10 mouse cellular contexts compared by ENCODE assay signal in the genomic region with DNA sequence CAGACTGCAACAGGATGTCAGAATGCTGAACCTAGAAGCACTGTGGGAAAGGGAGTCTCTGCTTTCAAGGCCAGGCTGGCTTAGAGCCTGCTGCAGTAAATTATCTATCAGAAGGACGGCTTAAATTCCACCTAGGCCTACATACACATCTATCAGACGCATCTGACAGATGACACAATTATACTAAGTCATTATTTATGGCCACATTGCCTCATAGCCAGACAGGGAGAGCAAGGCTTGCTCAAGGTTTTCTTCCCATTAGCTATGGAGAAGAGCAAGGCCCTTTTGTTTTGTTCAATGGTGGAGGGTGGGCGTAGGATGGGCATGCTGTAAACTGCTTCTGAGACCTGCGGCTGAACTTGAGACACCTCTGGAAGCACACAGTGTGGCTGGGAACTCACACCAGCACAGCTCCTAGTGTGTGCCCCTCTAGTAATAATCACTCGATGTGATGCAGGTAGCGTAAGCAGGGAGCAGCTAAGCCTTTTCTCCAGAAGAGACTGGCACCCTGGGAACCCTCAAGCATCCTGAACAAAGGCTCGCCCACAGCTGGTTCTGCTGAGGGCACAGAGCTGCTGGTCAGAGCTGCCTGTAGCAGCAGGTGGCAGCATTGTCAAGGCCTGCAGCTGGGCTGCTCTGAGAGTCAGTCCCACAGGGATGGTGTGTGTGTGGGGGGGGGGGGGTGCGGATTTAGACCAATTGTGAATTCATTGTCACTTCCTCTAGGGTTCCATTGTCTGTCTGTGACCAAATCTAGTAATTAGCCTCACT.
DNase-seq lines count a peak whose midpoint lies in the region; ATAC-seq lines count a peak whose summit lies in the region.
"Had no signal": no experiment of that assay in that cellular context is flagged by ENCODE, and none has a peak within 500 bp of the region (broad histone marks: within the 10 kb centered on the region; RNA-seq: fewer than 3 reads in every experiment).

No protein-coding gene starts in this region.

- no peak overlapping the region for H3K27ac ChIP-seq in embryonic facial prominence, embryonic 14.5 days (replicated peaks; ENCODE audit: low read depth, low read length)
- H3K27ac ChIP-seq in kidney, embryonic 14.5 days (ENCODE audit: low read depth, low read length) = no peak overlapping the region
- H3K27ac ChIP-seq in midbrain, embryonic 16.5 days (ENCODE audit: low read length) = no peak overlapping the region
- H3K27ac ChIP-seq: embryonic facial prominence, embryonic 12.5 days; stomach, embryonic 15.5 days had no signal

- 51% methylated on average over 8 of the region's 8 CpGs for WGBS in embryonic facial prominence, embryonic 14.5 days
- WGBS in kidney, embryonic 14.5 days = 40% methylated on average over 8 of the region's 8 CpGs
- WGBS in midbrain, embryonic 16.5 days = 31% methylated on average over 8 of the region's 8 CpGs

- ATAC-seq in embryonic facial prominence, embryonic 14.5 days (ENCODE audit: low read depth) = peak; percentile 77
- peak; percentile 83 for ATAC-seq in kidney, embryonic 14.5 days (ENCODE audit: low FRiP score, low TSS enrichment)
- peak; percentile 82 for ATAC-seq in midbrain, embryonic 16.5 days

- no peak overlapping the region for H3K9ac ChIP-seq in embryonic facial prominence, embryonic 14.5 days (ENCODE audit: low read depth, low read length)
- H3K9ac ChIP-seq in kidney, embryonic 14.5 days (ENCODE audit: low read depth, low read length) = no peak overlapping the region
- H3K9ac ChIP-seq in midbrain, embryonic 16.5 days (ENCODE audit: low read depth, low read length) = no peak overlapping the region
- H3K9ac ChIP-seq: embryonic facial prominence, embryonic 12.5 days; stomach, embryonic 15.5 days had no signal

- no peaks in the 10 kb centered on the region for H3K36me3 ChIP-seq in embryonic facial prominence, embryonic 14.5 days (ENCODE audit: control insufficient read depth, insufficient read depth, low read length)
- no peaks in the 10 kb centered on the region for H3K36me3 ChIP-seq in kidney, embryonic 14.5 days (ENCODE audit: control insufficient read depth, insufficient read depth, low read length)
- no peaks in the 10 kb centered on the region for H3K36me3 ChIP-seq in midbrain, embryonic 16.5 days (ENCODE audit: control insufficient read depth, insufficient read depth, low read length)
- H3K36me3 ChIP-seq: embryonic facial prominence, embryonic 12.5 days; stomach, embryonic 15.5 days had no signal

- H3K4me3 ChIP-seq in embryonic facial prominence, embryonic 14.5 days (ENCODE audit: low read depth, low read length) = no peak overlapping the region
- no peak overlapping the region for H3K4me3 ChIP-seq in kidney, embryonic 14.5 days (ENCODE audit: low read length)
- H3K4me3 ChIP-seq in midbrain, embryonic 16.5 days (ENCODE audit: low read depth, low read length) = no peak overlapping the region
- H3K4me3 ChIP-seq: embryonic facial prominence, embryonic 12.5 days; stomach, embryonic 15.5 days had no signal

- H3K9me3 ChIP-seq in embryonic facial prominence, embryonic 14.5 days (ENCODE audit: control insufficient read depth, low read length) = no peaks in the 10 kb centered on the region
- no peaks in the 10 kb centered on the region for H3K9me3 ChIP-seq in kidney, embryonic 14.5 days (ENCODE audit: control insufficient read depth, low read length)
- no peaks in the 10 kb centered on the region for H3K9me3 ChIP-seq in midbrain, embryonic 16.5 days (replicated peaks; ENCODE audit: control insufficient read depth, low read length, poor library complexity, severe bottlenecking)
- H3K9me3 ChIP-seq: embryonic facial prominence, embryonic 12.5 days; stomach, embryonic 15.5 days had no signal

- intact Hi-C loops in gastrocnemius, postnatal 14 days (cut with DNase I; ENCODE audit: low total_unique reads) = no loop called here

- H3K4me1 ChIP-seq in embryonic facial prominence, embryonic 14.5 days (ENCODE audit: control insufficient read depth, insufficient read depth, low read length) = no peaks in the 10 kb centered on the region
- H3K4me1 ChIP-seq in kidney, embryonic 14.5 days (ENCODE audit: control insufficient read depth, insufficient read depth, low read length) = peaks cover 4% of the 10 kb centered on the region; the same call in 1 of the 2 replicates
- peaks cover 14% of the 10 kb centered on the region for H3K4me1 ChIP-seq in midbrain, embryonic 16.5 days (ENCODE audit: control insufficient read depth, insufficient read depth, low read length)
- H3K4me1 ChIP-seq: embryonic facial prominence, embryonic 12.5 days; stomach, embryonic 15.5 days had no signal

- DNase-seq in layer of hippocampus, adult 11-12 months (ENCODE audit: low spot score) = peak; percentile 15
- DNase-seq in layer of hippocampus, adult 9-11 months = no peak
- peak; percentile 65 for DNase-seq in Muller cell, postnatal 12 days (ENCODE audit: inconsistent ontology term)
- DNase-seq in embryonic facial prominence, embryonic 14.5 days (ENCODE audit: low spot score) = peak; percentile 54
- no peak for DNase-seq in gastrocnemius, postnatal 14 days
- no peak for DNase-seq in thymus, postnatal 4 days

- no peak overlapping the region for H3K4me2 ChIP-seq in embryonic facial prominence, embryonic 14.5 days (ENCODE audit: low read depth, low read length)
- no peak overlapping the region for H3K4me2 ChIP-seq in kidney, embryonic 14.5 days (replicated peaks; ENCODE audit: low read depth, low read length)
- H3K4me2 ChIP-seq in midbrain, embryonic 16.5 days (ENCODE audit: low read length) = no peak overlapping the region
- H3K4me2 ChIP-seq: embryonic facial prominence, embryonic 12.5 days; stomach, embryonic 15.5 days had no signal

- H3K27me3 ChIP-seq in embryonic facial prominence, embryonic 14.5 days (replicated peaks; ENCODE audit: control insufficient read depth, insufficient read depth, low read length) = peaks cover 7% of the 10 kb centered on the region; the same call in 1 of the 2 replicates
- peaks cover 21% of the 10 kb centered on the region for H3K27me3 ChIP-seq in kidney, embryonic 14.5 days (ENCODE audit: control insufficient read depth, insufficient read depth, low read length)
- peaks cover 2% of the 10 kb centered on the region; the same call in 1 of the 2 replicates for H3K27me3 ChIP-seq in midbrain, embryonic 16.5 days (ENCODE audit: control insufficient read depth, insufficient read depth, low read depth, low read length)
- H3K27me3 ChIP-seq: stomach, embryonic 15.5 days had no signal

Comparison
In these comparisons a context has a peak if more than half of its experiments do, and no peak if none do; other contexts are left out.
1. DNase-seq: peak in layer of hippocampus, adult 11-12 months (single experiment), Muller cell, postnatal 12 days (single experiment) and embryonic facial prominence, embryonic 14.5 days (single experiment); none in layer of hippocampus, adult 9-11 months (single experiment), gastrocnemius, postnatal 14 days (single experiment) and thymus, postnatal 4 days (single experiment).
2. Peak in every context shown above with its lines, with median percentiles within 50 percentile points of each other: ATAC-seq.